Mouse (Mus musculus): ENCODE data around the gene Edrf1.

Edrf1 gene

GRCm38 (mm10) chr7:133637361-133638305 lies at the start of gene Edrf1:
Edrf1 (plus strand) TSS chr7:133637543.
- DNase-seq (ENCODE audit: low read depth, low spot score) = peak; percentile 100

GRCm38 (mm10) chr7:133591750-133592149 lies 45.6 kb upstream of the Edrf1 start:
- no peak for DNase-seq (ENCODE audit: low read depth, low spot score)

DNA sequence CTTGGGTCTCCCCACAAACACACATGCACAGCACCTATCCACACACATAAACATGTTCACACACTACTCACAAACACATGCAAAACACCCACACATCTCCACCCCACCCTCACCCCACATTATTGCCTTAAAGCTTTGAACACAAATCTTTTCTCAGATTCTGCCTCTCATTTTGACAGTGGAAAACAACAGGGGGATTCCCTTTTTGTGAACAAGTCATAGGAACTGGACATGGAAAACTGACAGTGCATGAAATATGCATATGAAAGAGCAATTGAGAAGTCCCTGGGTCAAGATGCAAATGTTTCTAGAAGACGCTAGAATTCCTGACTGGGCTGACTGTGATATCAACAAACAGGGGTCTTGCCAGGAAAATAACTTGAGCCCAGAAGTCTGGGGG lies 36.8 kb upstream of the Edrf1 start:
- no peak for DNase-seq (ENCODE audit: low read depth, low spot score)

GRCm38 (mm10) chr7:133602058-133602457 lies 35.3 kb upstream of the Edrf1 start, which contains the start of gene Tex36:
Tex36 (minus strand) TSS chr7:133602158.
- no peak for DNase-seq (ENCODE audit: low read depth, low spot score)

DNA sequence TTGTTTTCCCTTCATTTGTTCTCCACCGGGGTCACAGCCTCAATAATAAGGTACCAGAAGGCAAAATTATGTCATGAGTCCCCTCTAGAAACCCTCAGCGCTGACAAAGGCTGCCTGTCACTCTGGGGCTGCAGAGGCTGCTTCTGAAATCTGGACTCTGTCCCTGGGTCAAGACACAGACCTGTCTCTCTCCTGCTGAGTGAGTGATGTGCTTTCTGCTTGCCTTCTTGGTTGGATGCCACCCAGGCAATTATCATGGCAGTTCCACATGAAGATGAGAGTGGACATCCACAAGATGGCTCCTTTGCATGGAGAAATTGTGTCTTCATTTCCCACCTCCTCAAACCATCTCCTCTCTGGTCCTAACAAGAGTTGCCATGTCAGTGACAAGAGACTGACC lies 34.2 kb upstream of the Edrf1 start:
- no peak for DNase-seq (ENCODE audit: low read depth, low spot score)

GRCm38 (mm10) chr7:133604427-133605081 lies 32.8 kb upstream of the Edrf1 start:
- DNase-seq (ENCODE audit: low read depth, low spot score) = peak; percentile 67

GRCm38 (mm10) chr7:133607331-133607730 lies 30.0 kb upstream of the Edrf1 start:
- no peak for DNase-seq (ENCODE audit: low read depth, low spot score)

DNA sequence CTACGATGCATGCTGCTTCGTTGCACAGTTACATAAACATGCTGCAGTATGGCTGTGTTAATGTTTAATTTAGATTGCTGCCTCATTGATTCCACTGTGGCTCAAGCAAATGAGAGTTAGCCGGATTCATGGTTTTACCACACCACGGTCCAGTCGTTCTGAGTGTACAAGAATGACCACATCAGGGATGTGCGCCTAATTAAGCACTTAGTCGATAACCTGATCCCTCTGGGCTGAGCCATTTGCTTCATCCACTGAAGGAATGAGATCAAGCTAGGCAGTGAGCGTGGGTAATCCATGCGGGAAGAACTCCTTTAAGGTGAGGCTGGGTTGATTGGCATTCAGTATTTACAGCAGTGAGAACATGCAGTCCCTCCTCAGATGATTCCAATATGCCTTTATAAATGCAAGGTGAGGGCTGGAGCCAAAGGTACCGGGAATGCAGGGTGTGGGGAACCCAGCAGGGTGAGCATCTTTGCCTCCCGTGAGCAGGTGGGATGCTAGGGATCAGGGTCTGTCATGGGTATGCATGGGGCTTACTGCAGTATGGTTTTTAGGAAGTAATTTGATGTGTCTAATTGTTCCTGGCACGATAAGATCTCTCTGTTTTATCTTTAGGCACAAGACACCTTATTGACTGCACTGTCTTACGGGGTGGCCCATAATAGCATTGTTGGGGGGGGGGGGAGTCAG lies 29.3 kb upstream of the Edrf1 start:
- no peak for DNase-seq (ENCODE audit: low read depth, low spot score)

GRCm38 (mm10) chr7:133608631-133609340 lies 28.6 kb upstream of the Edrf1 start:
- DNase-seq (ENCODE audit: low read depth, low spot score) = no peak

GRCm38 (mm10) chr7:133609585-133609984 lies 27.8 kb upstream of the Edrf1 start:
- no peak for DNase-seq (ENCODE audit: low read depth, low spot score)

- DNase-seq (ENCODE audit: low read depth, low spot score) = no peak
Observed at GRCm38 (mm10) chr7:133612981-133613380, 24.4 kb upstream of the Edrf1 start.

GRCm38 (mm10) chr7:133620721-133621120 lies 16.6 kb upstream of the Edrf1 start:
- peak; percentile 23 for DNase-seq (ENCODE audit: low read depth, low spot score)

- DNase-seq (ENCODE audit: low read depth, low spot score) = no peak
Observed at GRCm38 (mm10) chr7:133623226-133623625, 14.1 kb upstream of the Edrf1 start.

DNA sequence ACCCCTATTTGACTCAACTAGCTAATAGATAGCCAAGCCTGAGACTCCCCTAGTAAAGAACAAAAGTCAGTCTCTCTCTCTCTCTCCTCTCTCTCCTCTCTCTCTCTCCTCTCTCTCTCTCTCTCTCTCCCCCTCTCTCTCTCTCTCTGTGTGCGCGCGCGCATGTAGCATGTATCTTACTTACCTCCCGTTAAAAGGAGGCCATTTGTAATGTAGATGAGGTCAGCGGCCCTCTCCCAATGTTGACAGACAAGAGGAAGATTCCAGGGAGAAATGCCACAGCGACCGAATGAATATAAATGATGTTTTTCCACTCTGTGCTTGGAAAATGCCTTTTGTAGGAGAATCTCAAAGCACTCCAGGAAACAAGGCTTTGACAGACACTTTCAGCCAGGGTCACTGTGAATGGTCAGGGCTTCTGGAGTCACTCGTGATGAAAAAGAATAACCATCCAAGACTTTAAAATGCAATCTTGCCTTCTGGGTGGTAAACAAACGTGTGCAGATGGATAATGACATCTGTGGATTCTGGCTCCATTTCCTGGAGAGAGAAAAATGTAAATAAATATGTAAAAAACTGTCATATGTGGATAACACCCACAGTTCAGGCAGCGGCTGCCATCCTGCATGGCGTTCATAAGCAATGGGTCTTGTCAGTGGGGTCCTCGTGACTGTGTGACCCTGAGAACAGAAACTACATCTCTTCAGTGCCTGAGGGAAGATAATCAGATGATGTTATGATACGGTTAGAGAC lies 10.0 kb upstream of the Edrf1 start:
- peak; percentile 18 for DNase-seq (ENCODE audit: low read depth, low spot score)

DNA sequence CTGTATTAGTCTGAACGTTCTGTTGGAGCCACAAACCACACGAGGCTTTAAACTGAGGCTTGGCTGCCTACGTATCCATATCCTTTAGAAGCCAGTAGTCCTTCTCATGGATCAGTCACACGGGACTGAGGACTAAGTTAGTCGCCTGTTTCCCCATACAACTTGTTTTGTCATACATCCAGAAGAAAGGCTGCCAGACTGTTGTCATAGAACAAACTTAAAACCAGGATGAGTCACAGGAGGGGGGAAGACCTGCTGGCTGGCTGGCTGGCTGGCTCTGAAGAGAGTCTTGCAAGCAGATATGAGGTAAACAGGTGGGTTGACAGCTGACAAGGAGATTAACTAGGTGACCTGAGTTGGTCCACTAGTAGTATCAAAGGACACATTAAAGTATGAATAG lies 6.5 kb upstream of the Edrf1 start:
- DNase-seq (ENCODE audit: low read depth, low spot score) = no peak

GRCm38 (mm10) chr7:133632476-133632875 lies 4.9 kb upstream of the Edrf1 start:
- DNase-seq (ENCODE audit: low read depth, low spot score) = peak; percentile 78

DNA sequence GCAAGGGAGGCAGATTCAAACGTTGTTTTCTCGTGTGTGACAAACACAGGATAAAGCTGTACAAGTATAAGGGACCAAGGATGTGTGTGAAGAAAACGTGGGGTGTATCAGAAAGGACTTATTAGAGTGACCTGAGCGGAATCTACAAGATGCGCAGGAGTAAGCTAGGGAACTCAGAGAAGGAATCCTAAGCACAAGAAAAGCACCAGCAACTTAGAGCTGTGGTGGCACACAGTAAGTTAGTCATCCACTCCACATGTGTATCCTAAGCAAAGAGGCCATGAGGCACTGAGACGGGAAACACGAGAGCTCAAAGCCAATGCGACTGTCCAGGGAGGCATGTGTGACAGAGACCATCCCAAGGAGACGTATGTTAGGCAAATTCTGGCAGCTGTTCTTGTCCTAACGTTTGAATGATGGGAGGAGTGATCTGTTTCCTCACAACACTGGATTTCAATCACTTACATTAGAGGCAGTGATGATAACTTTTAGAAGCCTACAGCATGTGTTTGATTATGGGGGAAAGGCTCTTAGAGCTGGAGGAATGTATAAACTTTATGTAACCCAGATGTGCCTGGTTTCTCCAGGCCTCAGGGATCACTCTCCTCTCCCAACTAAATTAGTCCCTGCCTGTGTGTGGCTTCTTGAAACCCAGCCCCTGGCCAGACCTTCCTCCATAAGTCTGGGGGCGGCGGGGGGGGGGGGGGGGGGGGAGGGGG lies 2.3 kb upstream of the Edrf1 start:
- peak; percentile 12 for DNase-seq (ENCODE audit: low read depth, low spot score)

DNA sequence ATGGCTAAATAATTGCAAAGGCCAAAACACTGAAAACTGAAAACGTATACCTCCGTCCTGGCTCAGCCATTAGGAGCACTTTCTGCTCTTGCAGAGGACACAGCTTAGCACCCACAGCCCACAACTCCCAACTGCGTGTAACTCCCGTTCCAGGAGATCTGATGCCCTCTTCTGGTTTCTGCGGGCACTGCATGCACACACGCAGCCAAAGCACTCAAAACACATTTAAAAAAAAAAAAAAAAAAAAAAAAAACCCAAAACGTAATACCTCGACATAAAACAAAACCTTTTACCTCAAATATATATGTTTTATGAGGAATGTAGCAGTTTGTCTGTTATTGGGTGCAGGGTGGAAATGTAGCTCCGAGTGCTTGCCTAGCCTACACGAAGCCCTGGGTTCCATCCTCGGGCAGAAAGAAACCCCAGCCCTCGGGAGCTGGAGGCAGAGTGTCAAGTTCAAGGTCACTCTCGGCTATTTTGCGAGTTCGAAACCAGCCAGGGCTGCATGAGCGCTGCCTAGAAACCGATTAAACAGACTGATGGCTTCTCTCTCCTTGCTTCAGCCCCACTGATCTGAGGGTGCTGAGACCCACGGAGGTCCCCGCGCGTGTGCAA lies 498 bp upstream of the Edrf1 start:
- DNase-seq (ENCODE audit: low read depth, low spot score) = peak; percentile 93

GRCm38 (mm10) chr7:133638306-133638705 lies 963 bp downstream of the Edrf1 start:
- DNase-seq (ENCODE audit: low read depth, low spot score) = no peak

DNA sequence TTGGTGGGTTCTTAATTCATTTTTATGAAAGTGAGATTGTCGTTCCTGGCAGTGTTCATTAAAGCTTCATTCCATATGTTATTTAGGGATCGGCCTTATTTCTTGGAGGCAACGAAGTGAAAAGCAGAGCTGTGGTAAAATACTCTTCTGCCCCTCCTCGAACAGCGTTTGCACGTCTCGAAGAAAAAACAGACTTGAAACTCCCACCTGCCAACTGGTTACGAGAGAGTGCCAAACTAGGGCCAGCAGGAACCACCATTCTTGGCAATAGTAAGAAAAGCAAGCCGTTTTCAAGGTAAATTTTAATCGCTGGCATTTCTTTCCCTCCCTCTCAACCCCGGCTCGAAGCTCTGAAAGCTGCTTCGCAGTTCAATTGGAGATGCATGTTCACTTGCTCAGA lies 1.5 kb downstream of the Edrf1 start:
- DNase-seq (ENCODE audit: low read depth, low spot score) = no peak

Data from ZHBTc4 (cell line).